Mouse (Mus musculus) hindbrain, embryonic 14.5 days (tissue): ENCODE measurements around the gene Prtg. TPM values are rescaled to one million over a fixed set of nuclear protein-coding genes. Genes with fewer than 3 reads are reported as not detected.

Source experiments
- ATAC-seq: fragments of 200-750 bp; cut with Nextera tagmentation; 2 replicates; pipeline ENCODE4 v1.8.0; 2017; ENCODE audit warnings: moderate number of reproducible peaks, mild to moderate bottlenecking, moderate TSS enrichment, moderate library complexity; ENCODE audit not compliant: low FRiP score
- DNase-seq: peaks from one replicate; pipeline ENCODE4 v3.0.0-alpha.2; 2015; ENCODE audit warnings: low spot score
- H3K27ac ChIP-seq: fragments of 300-500 bp; sonication (generic); 2 replicates; pipeline ENCODE4 v1.5.1; 2014; ENCODE audit warnings: mild to moderate bottlenecking, moderate library complexity
- H3K27me3 ChIP-seq: fragments of 300-500 bp; sonication (generic); 2 replicates; pipeline ENCODE4 v1.6.1; 2014; ENCODE audit warnings: mild to moderate bottlenecking, low read length, mixed read lengths; ENCODE audit not compliant: control insufficient read depth, insufficient read depth
- H3K36me3 ChIP-seq: fragments of 300-500 bp; sonication (generic); replicated peaks from 2 replicates; pipeline ENCODE4 v1.6.1; 2014; ENCODE audit not compliant: control insufficient read depth, insufficient read depth
- H3K4me1 ChIP-seq: fragments of 300-500 bp; sonication (generic); replicated peaks from 2 replicates; pipeline ENCODE4 v1.6.1; 2014; ENCODE audit warnings: antibody characterized with exemption, low read length, mixed read lengths; ENCODE audit not compliant: control insufficient read depth, insufficient read depth
- H3K4me2 ChIP-seq: fragments of 300-500 bp; sonication (generic); replicated peaks from 2 replicates; pipeline ENCODE4 v1.6.1; 2014; ENCODE audit warnings: mild to moderate bottlenecking, moderate library complexity
- H3K4me3 ChIP-seq: fragments of 300-500 bp; sonication (generic); replicated peaks from 2 replicates; pipeline ENCODE4 v1.5.1; 2014; ENCODE audit warnings: mild to moderate bottlenecking, low read length
- H3K9ac ChIP-seq: fragments of 300-500 bp; sonication (generic); 2 replicates; pipeline ENCODE4 v1.6.1; 2014
- H3K9me3 ChIP-seq: fragments of 300-500 bp; sonication (generic); 2 replicates; pipeline ENCODE4 v1.6.1; 2016; ENCODE audit warnings: low read length; ENCODE audit not compliant: control insufficient read depth
- WGBS: fragments of 180-500 bp; shearing (Covaris S2); extraction: QIAGEN DNeasy Blood & Tissue Kit; methylation state at CpG from one replicate; pipeline ENCODE4 v1.1.7; 2014; 5-methylcytosine and 5-hydroxymethylcytosine counted together
- polyA plus RNA-seq: library from polyadenylated mRNA; unstranded; fragments of >200 nt; fragmentation: Nextera tagmentation; extraction: Ambion mirVana; gene quantifications from 2 replicates; pipeline ENCODE4 v1.2.1, GENCODE M21; 2014

Prtg gene
- 0.82 and 0.98 TPM in 2 replicates for polyA plus RNA-seq

DNA sequence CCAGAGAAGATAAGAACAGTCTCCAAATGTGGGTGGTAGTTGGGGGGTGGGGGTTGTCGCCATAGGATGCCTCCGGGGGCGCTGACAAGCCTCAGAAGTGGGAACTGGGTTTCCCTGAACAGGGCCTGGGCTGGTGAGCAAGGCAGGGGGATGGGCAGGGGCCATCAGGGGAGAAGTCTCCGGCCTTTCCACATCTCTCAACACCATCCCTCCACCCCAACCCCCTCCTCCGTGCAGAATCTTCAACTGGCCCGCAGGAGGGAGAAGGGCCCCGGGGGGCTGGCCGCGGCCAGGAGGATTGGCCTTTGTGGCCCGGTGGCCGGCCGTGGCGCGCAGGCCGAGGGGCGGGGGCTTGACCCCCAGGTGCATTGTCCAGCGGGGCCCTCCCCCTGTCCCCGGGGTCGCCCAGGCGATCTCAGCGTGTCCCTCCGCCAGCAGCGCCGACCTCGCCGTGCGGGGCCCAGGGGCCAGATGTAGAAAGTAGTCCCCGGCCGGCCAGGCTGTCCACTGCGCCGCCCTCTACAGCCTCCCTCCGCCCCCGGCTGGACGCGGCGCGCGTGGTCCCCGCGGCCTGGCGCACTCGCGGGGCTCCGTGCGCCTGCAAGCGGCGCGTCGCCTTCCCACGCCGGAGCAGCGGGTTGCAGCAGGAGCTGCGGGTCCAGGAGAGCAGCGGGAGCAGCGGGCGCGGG is at the start of gene Prtg:
Gene Prtg (plus strand): TSS at position 144 of the 689 bp plus-strand sequence.
- H3K36me3 ChIP-seq: no peaks in the 10 kb centered on the region
- H3K9ac ChIP-seq: peak within 1 kb of the TSS; percentile 82
- H3K4me3 ChIP-seq: peak within 1 kb of the TSS; percentile 82
- WGBS: under 1% methylated on average over 47 of the region's 57 CpGs
- H3K27ac ChIP-seq: peak within 1 kb of the TSS; percentile 75
- peaks cover 15% of the 10 kb centered on the region for H3K4me1 ChIP-seq
- H3K9me3 ChIP-seq: no peaks in the 10 kb centered on the region
- H3K27me3 ChIP-seq: 0 out of 2 replicates have a peak, but pooled peaks cover 6% of the 10 kb centered on the region
- no peak for DNase-seq
- peak; percentile 83 for ATAC-seq
- H3K4me2 ChIP-seq: peak within 1 kb of the TSS; percentile 99

DNA sequence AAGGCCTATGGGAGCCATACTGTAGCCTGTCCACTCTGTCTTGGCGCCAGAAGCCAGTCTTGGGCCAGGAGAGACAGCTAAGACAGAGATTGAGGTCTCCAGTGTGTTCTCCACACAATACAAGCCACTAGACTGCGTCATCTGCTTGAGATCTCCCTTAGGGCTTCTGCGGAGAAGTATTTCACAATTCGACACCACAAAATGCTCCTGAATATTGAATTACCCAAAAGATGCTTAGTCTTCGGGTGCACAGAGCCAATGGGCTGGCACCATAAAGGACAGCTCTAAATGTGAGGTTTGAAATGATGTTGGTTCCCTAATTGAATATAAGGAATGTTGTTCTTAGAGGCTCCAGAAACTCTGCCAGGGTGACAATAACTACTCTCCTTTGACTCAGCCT is 49.5 kb upstream of the Prtg start:
- ATAC-seq (no peak), DNase-seq (no peak)
- H3K4me2 ChIP-seq: no peak overlapping the region
- H3K9ac ChIP-seq: no peak overlapping the region
- H3K9me3 ChIP-seq: no peaks in the 10 kb centered on the region
- no peaks in the 10 kb centered on the region for H3K36me3 ChIP-seq
- no peaks in the 10 kb centered on the region for H3K27me3 ChIP-seq
- 75% methylated on average over 5 of the region's 5 CpGs for WGBS
- no peak overlapping the region for H3K4me3 ChIP-seq
- H3K27ac ChIP-seq: no peak overlapping the region
- peaks cover 7% of the 10 kb centered on the region; the same call in 1 of the 2 replicates for H3K4me1 ChIP-seq

DNA sequence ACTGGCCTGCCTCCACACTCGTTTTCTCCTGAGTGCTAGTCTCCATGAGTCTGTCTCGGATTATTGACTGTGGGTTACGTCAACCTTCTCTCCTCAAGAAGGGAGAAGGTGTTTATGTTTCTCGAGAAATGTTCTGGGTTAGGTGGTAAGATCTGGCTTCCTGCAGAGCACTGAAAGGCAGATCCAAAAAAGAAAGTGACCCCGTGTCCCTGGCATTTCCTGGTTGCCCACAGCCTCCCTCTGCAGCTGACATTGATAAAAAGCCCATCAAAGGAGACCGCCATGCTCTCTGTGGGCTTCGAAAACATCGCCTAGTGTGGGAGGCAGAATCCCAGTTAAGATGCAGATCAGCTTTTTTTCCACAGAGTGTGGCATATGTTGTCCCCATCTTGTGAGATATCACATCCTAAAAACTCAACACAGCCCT is 48.0 kb upstream of the Prtg start:
- DNase-seq (no peak), ATAC-seq (no peak)
- Histone ChIP-seq H3K27me3 (no peaks in the 10 kb centered on the region), H3K9ac (no peak overlapping the region), H3K9me3 (no peaks in the 10 kb centered on the region), H3K4me1 (peaks cover 8% of the 10 kb centered on the region; the same call in 1 of the 2 replicates), H3K36me3 (no peaks in the 10 kb centered on the region), H3K27ac (no peak overlapping the region), H3K4me3 (no peak overlapping the region), H3K4me2 (no peak overlapping the region)
- WGBS: 60% methylated on average over 8 of the region's 8 CpGs

DNA sequence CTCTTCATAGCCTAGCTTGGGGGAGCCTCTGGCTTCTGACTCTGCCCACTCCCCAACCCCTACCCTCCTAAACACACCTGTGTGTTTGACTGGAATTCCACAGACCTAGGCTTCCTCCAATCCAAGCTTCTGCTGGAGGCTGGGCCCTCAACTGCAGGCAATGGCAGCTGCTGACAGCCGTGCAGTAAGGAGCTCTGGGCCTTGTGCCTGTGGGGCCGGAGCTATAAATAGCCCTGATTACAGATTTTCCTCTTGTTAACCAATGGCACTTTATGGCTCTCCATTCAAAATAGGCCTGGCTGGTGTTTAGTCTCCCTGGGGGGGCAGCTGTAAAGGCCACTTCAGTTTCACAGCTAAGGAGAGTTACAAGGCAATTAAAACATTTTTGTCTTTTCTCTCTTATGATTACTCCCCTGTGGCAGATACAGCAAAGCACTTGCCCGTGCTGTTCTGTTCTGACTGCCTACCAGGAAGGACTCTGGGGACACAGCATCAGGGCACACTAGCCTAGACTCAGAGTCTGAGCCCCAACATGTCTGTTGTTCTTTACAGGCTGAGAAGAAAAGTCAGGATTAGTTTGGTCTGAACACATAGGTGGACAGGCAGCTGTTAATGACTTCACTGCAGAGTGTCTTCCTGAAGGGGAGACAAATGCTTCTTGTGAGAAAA is 43.5 kb upstream of the Prtg start:
- ATAC-seq: no peak

DNA sequence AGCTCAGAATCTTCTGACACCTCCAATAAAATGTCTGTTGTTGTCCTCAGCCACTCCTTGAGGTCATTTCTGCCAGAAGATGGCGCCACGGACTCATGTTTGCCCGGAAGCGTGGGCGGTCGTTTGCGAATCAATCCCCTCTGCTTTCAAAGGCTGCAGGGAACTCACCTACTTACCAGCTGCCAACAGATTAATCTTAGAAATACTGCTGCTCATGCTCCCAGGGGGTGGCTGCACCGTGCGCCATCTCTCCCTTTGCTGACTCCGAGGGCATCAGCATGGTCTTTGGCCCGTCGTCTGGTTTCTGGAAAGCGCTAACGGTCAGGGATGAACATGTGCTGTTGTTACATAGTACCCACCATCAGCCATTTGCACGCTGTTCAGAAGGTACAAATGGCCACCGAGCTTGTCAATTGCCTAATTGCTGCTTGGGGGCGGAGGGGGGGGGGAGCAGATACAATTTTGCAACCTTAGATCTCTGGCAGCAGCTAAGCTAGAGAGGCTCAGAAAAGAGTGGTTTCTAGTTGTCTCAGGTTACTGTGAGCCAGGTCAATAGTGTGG is 39.8 kb upstream of the Prtg start:
- ATAC-seq: peak; percentile 80
- 1% methylated on average over 17 of the region's 17 CpGs for WGBS

More for the DNA sequence above, 43.5 kb upstream of the Prtg start:
- Histone ChIP-seq H3K27ac (peak overlapping the region; percentile 20; the same call in 1 of the 2 replicates), H3K9ac (no peak overlapping the region), H3K9me3 (no peaks in the 10 kb centered on the region), H3K4me1 (peaks cover 6% of the 10 kb centered on the region; the same call in 1 of the 2 replicates), H3K36me3 (no peaks in the 10 kb centered on the region), H3K27me3 (no peaks in the 10 kb centered on the region), H3K4me2 (no peak overlapping the region), H3K4me3 (no peak overlapping the region)
- DNase-seq: peak; percentile 32
- 11% methylated on average over 3 of the region's 3 CpGs for WGBS

DNA sequence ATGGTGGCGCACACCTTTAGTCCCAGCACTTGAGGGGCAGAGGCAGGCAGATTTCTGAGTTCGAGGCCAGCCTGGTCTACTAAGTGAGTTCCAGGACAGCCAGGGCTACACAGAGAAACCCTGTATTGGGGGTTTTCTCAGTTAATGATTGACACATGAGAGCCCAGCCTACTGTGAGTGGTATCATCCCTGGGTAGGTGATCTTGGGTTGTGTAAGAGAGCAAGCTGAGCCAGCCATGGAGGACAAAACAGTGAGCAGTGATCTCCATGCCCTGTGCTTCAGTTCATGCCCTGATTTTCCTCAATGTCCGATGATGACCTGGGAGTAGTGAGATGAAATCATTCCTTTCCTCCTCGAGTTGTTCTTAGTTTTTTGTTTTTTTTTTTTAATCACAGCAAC is 31.7 kb upstream of the Prtg start:
- ATAC-seq (no peak), DNase-seq (no peak)
- no peak overlapping the region for H3K27ac ChIP-seq
- WGBS: 87% methylated on average over 4 of the region's 4 CpGs
- no peaks in the 10 kb centered on the region for H3K27me3 ChIP-seq
- no peak overlapping the region for H3K4me2 ChIP-seq
- no peaks in the 10 kb centered on the region for H3K36me3 ChIP-seq
- no peaks in the 10 kb centered on the region for H3K4me1 ChIP-seq
- H3K4me3 ChIP-seq: no peak overlapping the region
- H3K9me3 ChIP-seq: no peaks in the 10 kb centered on the region
- H3K9ac ChIP-seq: no peak overlapping the region

More for the DNA sequence above, 39.8 kb upstream of the Prtg start:
- Histone ChIP-seq H3K4me3 (peak overlapping the region; percentile 28), H3K9ac (peak overlapping the region; percentile 63), H3K4me1 (peaks cover 6% of the 10 kb centered on the region; the same call in 1 of the 2 replicates), H3K4me2 (peak overlapping the region; percentile 64), H3K9me3 (no peaks in the 10 kb centered on the region), H3K36me3 (no peaks in the 10 kb centered on the region), H3K27me3 (no peaks in the 10 kb centered on the region), H3K27ac (peak overlapping the region; percentile 66)
- DNase-seq: peak; percentile 92

DNA sequence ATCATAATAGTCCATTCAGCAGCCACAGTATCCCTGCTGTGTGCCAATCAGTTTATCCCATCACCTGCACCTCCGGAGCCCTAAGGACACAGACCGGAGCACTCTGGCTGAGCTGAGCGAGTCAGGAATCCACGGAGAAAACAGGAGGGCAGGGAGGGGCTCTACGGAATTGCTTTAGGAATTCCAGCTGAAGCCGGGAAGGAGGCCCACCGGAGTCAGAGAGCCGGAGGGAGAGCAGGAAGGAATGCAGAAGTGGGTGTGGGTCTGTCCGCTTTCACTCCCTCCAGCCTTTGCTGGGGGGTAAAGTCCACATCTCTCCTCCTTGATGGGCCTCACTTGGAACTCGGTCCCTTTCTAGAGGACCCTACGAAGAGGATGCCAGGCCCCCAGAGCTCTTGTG is 27.7 kb upstream of the Prtg start:
- H3K27me3 ChIP-seq: no peaks in the 10 kb centered on the region
- DNase-seq (no peak), ATAC-seq (no peak)
- H3K4me3 ChIP-seq: no peak overlapping the region
- H3K9ac ChIP-seq: no peak overlapping the region
- H3K4me1 ChIP-seq: 0 out of 2 replicates have a peak, but pooled peaks cover 5% of the 10 kb centered on the region
- no peaks in the 10 kb centered on the region for H3K9me3 ChIP-seq
- H3K36me3 ChIP-seq: no peaks in the 10 kb centered on the region
- WGBS: 65% methylated on average over 11 of the region's 11 CpGs
- H3K27ac ChIP-seq: no peak overlapping the region
- H3K4me2 ChIP-seq: no peak overlapping the region

DNA sequence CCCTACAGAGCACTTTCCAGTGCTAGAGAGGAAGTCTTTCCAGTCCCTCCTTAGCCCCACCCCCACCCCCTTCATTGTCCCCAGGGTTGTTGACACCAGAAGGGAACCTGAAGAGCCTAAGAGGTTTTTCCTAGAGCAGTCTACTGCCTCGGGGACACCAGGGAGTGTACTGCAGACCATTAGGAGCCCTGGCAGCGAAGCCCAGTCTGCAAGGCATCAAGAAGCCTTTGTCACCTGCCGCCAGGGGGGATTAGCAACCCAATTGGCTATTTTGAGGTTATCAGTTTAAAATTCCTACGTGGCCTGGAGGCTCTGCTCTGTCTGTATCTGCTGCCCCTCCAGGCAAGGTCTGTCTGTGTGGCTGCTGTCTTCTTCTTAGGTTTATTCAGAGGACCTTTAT is 26.9 kb upstream of the Prtg start:
- Histone ChIP-seq H3K9ac (no peak overlapping the region), H3K4me1 (0 out of 2 replicates have a peak, but pooled peaks cover 5% of the 10 kb centered on the region), H3K9me3 (no peaks in the 10 kb centered on the region), H3K4me3 (no peak overlapping the region), H3K27ac (no peak overlapping the region), H3K4me2 (no peak overlapping the region), H3K36me3 (no peaks in the 10 kb centered on the region), H3K27me3 (no peaks in the 10 kb centered on the region)
- DNase-seq: no peak
- ATAC-seq: no peak
- WGBS: 17% methylated on average over 4 of the region's 4 CpGs

DNA sequence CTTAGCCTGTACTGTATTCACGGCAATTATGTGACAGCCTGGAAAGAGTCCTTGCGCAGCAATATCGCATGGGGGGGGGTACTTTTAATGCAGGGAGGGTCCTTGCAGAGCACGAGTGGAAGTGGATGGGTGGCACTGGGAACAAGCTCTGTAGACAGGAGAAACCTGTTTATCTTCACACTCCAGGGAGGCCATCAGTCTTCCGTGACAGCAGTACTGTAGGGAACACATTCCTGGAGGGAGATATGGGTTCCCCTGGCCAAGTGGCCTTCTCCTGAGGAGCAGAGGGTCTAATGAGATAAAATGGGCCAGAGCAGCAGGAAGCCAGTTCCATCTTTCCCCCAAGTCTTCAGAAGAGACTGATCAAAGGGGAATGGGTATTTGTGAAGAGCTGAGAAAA is 26.0 kb upstream of the Prtg start:
- no peaks in the 10 kb centered on the region for H3K27me3 ChIP-seq
- no peak overlapping the region for H3K4me3 ChIP-seq
- H3K4me1 ChIP-seq: 0 out of 2 replicates have a peak, but pooled peaks cover 5% of the 10 kb centered on the region
- 33% methylated on average over 5 of the region's 5 CpGs for WGBS
- H3K9me3 ChIP-seq: no peaks in the 10 kb centered on the region
- H3K4me2 ChIP-seq: 0 out of 2 replicates have a peak overlapping the region, but pooled peaks have one; percentile 1
- no peak for ATAC-seq
- no peaks in the 10 kb centered on the region for H3K36me3 ChIP-seq
- no peak for DNase-seq
- no peak overlapping the region for H3K9ac ChIP-seq
- H3K27ac ChIP-seq: no peak overlapping the region
